Mouse (Mus musculus) limb, embryonic 10.5 days (tissue): ENCODE results near the gene Ankzf1. TPM values are rescaled to one million over a fixed set of nuclear protein-coding genes. Genes with fewer than 3 reads are reported as not detected.
"Not testable (repeated sequence)": the region's sequence is repeated elsewhere in the genome, so short reads cannot be mapped to it uniquely, and the experiment has no call there.

Source experiments
- DNase-seq: peaks from one replicate; pipeline ENCODE4 v3.0.0-alpha.2; 2017; ENCODE audit warnings: low spot score
- H3K27ac ChIP-seq: fragments of 300-500 bp; sonication (generic); 2 replicates; pipeline ENCODE4 v1.5.1; 2016; ENCODE audit warnings: mild to moderate bottlenecking
- H3K27me3 ChIP-seq: fragments of 300-500 bp; sonication (generic); 2 replicates; pipeline ENCODE4 v1.6.1; 2016; ENCODE audit warnings: low read depth, mild to moderate bottlenecking; ENCODE audit not compliant: poor library complexity, severe bottlenecking
- H3K36me3 ChIP-seq: fragments of 300-500 bp; sonication (generic); 2 replicates; pipeline ENCODE4 v1.6.1; 2016; ENCODE audit warnings: mild to moderate bottlenecking, moderate library complexity
- H3K4me1 ChIP-seq: fragments of 300-500 bp; sonication (generic); 2 replicates; pipeline ENCODE4 v1.6.1; 2016
- H3K4me3 ChIP-seq: fragments of 300-500 bp; sonication (generic); 2 replicates; pipeline ENCODE4 v1.5.1; 2016; ENCODE audit warnings: mild to moderate bottlenecking, moderate library complexity
- H3K9me3 ChIP-seq: fragments of 300-500 bp; sonication (generic); replicated peaks from 2 replicates; pipeline ENCODE4 v1.6.1; 2016; ENCODE audit warnings: mild to moderate bottlenecking
- WGBS: fragments of 180-500 bp; shearing (Covaris S2); methylation state at CpG from one replicate; pipeline ENCODE4 v1.1.7; 2016; 5-methylcytosine and 5-hydroxymethylcytosine counted together
- polyA plus RNA-seq: library from polyadenylated mRNA; unstranded; fragments of >200 nt; fragmentation: Nextera tagmentation; extraction: Ambion mirVana; gene quantifications from 2 replicates; pipeline ENCODE4 v1.2.1, GENCODE M21; 2016

Gene Ankzf1
- polyA plus RNA-seq, 1 experiment from 2014 or later, result 24.8 TPM

GRCm38 (mm10) chr1:75221538-75221937 is 29.6 kb downstream of the Ankzf1 start:
- 78% methylated on average over 3 of the region's 3 CpGs for WGBS
- Histone ChIP-seq H3K4me3 (no peak overlapping the region), H3K9me3 (no peaks in the 10 kb centered on the region), H3K36me3 (no peaks in the 10 kb centered on the region), H3K4me1 (peaks cover 22% of the 10 kb centered on the region), H3K27me3 (peaks cover 71% of the 10 kb centered on the region), H3K27ac (no peak overlapping the region)
- no peak for DNase-seq

- Histone ChIP-seq H3K27me3 (peaks cover 57% of the 10 kb centered on the region), H3K9me3 (no peaks in the 10 kb centered on the region), H3K4me1 (peaks cover 20% of the 10 kb centered on the region), H3K27ac (no peak overlapping the region), H3K4me3 (no peak overlapping the region), H3K36me3 (no peaks in the 10 kb centered on the region)
- WGBS, result 83% methylated on average over 6 of the region's 6 CpGs
- no peak for DNase-seq
These were observed 31.0 kb downstream of the Ankzf1 start for GRCm38 (mm10) chr1:75222926-75223325.

DNA sequence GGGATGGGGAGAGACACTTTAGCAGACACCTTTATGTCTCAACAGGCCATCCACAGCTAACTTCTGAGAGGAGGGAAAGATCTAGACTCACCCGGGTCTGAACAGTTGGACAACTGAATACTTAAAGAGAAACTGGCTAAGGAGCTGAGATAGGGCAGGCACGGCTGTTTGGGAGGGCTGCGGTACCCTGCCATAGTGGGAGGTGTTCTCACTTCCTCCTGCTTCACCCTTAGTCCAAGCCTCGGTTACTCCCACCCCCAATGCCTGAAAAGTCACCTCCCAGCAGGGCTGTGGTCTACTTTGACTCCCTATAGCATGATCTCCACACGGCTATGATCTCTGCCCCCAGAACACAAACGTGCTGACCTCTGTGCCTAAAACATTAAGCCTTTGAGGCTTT is 31.6 kb downstream of the Ankzf1 start:
- Histone ChIP-seq H3K4me3 (no peak overlapping the region), H3K36me3 (no peaks in the 10 kb centered on the region), H3K27me3 (peaks cover 51% of the 10 kb centered on the region), H3K4me1 (peaks cover 14% of the 10 kb centered on the region), H3K27ac (no peak overlapping the region), H3K9me3 (no peaks in the 10 kb centered on the region)
- DNase-seq, result no peak
- 68% methylated on average over 6 of the region's 6 CpGs for WGBS

- H3K4me3 ChIP-seq, result no peak overlapping the region
- H3K36me3 ChIP-seq, result no peaks in the 10 kb centered on the region
- no peak for DNase-seq
- H3K27ac ChIP-seq, result no peak overlapping the region
- no peaks in the 10 kb centered on the region for H3K9me3 ChIP-seq
- no peaks in the 10 kb centered on the region for H3K4me1 ChIP-seq
- 87% methylated on average over 3 of the region's 3 CpGs for WGBS
- H3K27me3 ChIP-seq, result peaks cover 32% of the 10 kb centered on the region
These were observed 33.5 kb downstream of the Ankzf1 start for GRCm38 (mm10) chr1:75225473-75225872.

DNA sequence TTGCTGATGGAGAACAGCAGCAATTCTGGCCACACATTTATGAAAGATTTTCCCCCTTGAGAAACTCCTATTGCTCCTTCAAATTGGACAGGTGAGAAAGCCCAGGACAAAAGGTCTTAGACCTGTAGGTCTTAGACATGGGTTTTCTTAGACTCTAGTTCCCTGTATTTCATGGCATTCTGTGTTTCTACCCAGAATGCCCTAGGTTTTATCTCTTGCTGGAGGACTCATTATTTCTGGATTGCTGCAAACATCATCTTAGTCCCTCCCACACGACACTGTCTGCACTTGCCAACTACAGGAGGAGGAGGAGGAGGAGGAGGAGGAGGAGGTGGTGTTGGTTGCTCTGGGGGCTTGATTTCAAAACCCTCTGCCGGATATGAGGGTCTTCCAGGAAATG is 34.2 kb downstream of the Ankzf1 start:
- Histone ChIP-seq H3K27ac (no peak overlapping the region), H3K9me3 (no peaks in the 10 kb centered on the region), H3K4me3 (no peak overlapping the region), H3K4me1 (no peaks in the 10 kb centered on the region), H3K36me3 (no peaks in the 10 kb centered on the region), H3K27me3 (peaks cover 25% of the 10 kb centered on the region)
- 66% methylated on average over 2 of the region's 2 CpGs for WGBS
- no peak for DNase-seq

DNA sequence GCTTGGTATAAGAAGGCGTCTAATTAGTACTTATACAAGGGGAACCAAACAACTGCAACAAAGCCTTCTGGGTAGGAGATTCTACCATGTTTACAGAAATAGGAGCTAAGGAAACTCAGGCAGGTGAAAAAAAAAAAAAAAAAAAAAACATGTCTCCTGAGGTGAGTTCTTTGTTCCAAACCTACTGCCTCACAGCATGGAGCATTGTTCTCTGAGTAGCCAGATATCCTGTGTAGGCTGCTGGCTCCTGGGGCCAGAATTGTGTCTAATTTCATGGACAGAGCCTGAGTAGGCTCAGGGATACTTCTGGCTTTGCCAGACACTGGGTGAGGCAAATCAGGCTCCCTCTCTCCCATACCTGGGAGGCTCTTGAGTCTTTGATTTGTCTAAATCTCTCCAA is 35.7 kb downstream of the Ankzf1 start:
- H3K4me1 ChIP-seq, result no peaks in the 10 kb centered on the region
- DNase-seq, result no peak
- no peaks in the 10 kb centered on the region for H3K9me3 ChIP-seq
- H3K36me3 ChIP-seq, result no peaks in the 10 kb centered on the region
- WGBS, result 80% methylated on average over 1 of the region's 1 CpGs
- no peak overlapping the region for H3K27ac ChIP-seq
- peaks cover 10% of the 10 kb centered on the region; the same call in 1 of the 2 replicates for H3K27me3 ChIP-seq
- H3K4me3 ChIP-seq, result no peak overlapping the region

- WGBS, result 77% methylated on average over 4 of the region's 4 CpGs
- no peaks in the 10 kb centered on the region for H3K27me3 ChIP-seq
- H3K9me3 ChIP-seq, result no peaks in the 10 kb centered on the region
- H3K4me1 ChIP-seq, result no peaks in the 10 kb centered on the region
- H3K27ac ChIP-seq, result no peak overlapping the region
- DNase-seq, result no peak
- no peaks in the 10 kb centered on the region for H3K36me3 ChIP-seq
- no peak overlapping the region for H3K4me3 ChIP-seq
These were observed 37.2 kb downstream of the Ankzf1 start for GRCm38 (mm10) chr1:75229158-75229557.

DNA sequence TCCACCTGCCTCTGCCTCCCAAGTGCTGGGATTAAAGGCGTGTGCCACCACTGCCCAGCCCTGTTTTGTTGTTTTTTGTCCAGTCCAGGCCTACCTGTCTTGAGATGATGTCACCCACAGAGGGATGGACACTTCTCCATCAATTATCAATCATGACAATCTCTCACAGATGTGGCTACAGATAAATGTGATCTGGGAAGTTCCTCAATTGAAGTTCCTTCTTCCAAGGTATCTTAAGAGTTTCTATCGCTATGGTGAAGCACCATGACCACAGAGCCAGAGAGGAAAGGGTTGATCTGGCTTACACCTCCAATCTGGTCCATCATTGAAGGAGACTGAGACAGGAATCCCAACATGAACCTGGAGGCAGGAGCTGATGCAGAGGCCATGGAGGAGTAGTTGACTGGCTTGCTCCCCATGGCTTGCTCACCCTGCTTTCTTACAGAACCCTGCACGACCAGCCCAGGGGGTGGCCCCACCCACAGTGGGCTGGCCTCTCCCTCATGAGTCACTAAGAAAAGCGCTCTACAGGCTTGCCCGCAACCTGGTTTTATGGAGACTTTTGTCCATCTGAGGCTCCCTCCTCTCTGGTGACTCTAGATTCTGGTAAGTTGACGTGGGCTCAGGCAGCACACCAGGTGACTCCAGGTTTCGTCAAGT is 38.5 kb downstream of the Ankzf1 start:
- Histone ChIP-seq H3K9me3 (no peaks in the 10 kb centered on the region), H3K4me1 (peaks cover 6% of the 10 kb centered on the region; the same call in 1 of the 2 replicates), H3K27ac (no peak overlapping the region), H3K4me3 (no peak overlapping the region), H3K36me3 (no peaks in the 10 kb centered on the region), H3K27me3 (no peaks in the 10 kb centered on the region)
- no peak for DNase-seq
- WGBS, result 76% methylated on average over 7 of the region's 7 CpGs

- Histone ChIP-seq H3K36me3 (no peaks in the 10 kb centered on the region), H3K27ac (no peak overlapping the region), H3K4me3 (no peak overlapping the region), H3K27me3 (no peaks in the 10 kb centered on the region), H3K9me3 (no peaks in the 10 kb centered on the region), H3K4me1 (peaks cover 13% of the 10 kb centered on the region)
- WGBS, result 82% methylated on average over 4 of the region's 4 CpGs
- no peak for DNase-seq
These were observed 39.3 kb downstream of the Ankzf1 start for GRCm38 (mm10) chr1:75231224-75231623.

DNA sequence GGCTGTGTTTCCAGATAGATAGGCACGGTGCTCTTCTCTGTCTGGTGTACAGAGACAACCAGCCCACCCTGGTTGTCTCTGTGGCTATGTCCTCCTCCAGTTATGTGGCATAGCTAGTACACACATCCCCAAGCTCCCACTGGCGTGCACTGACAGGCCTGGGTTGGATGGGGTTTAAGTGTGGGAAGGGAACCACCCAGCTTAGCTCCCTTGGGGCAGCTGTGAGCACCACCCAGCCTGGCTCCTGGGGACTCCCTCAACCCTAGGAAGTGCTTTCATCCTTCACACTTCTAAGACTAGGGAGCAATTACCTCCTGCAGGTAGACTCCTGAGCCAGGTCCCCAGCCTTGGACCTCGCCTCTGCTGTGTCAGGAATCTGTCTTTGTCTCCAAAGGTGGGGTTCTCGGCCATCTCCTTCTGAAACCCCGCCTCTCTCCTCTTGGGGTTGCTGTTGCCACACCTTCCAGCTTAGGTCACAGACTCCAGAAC is 39.8 kb downstream of the Ankzf1 start, which contains the start of gene A630095N17Rik:
A630095N17Rik (minus strand) TSS at position 439 of the 489 bp plus-strand sequence.
- 72% methylated on average over 5 of the region's 5 CpGs for WGBS
- no peak for DNase-seq
- H3K36me3 ChIP-seq, result no peaks in the 10 kb centered on the region
- peaks cover 18% of the 10 kb centered on the region for H3K4me1 ChIP-seq
- no peak within 1 kb of the TSS for H3K27ac ChIP-seq
- H3K27me3 ChIP-seq, result no peaks in the 10 kb centered on the region
- no peaks in the 10 kb centered on the region for H3K9me3 ChIP-seq
- no peak within 1 kb of the TSS for H3K4me3 ChIP-seq

DNA sequence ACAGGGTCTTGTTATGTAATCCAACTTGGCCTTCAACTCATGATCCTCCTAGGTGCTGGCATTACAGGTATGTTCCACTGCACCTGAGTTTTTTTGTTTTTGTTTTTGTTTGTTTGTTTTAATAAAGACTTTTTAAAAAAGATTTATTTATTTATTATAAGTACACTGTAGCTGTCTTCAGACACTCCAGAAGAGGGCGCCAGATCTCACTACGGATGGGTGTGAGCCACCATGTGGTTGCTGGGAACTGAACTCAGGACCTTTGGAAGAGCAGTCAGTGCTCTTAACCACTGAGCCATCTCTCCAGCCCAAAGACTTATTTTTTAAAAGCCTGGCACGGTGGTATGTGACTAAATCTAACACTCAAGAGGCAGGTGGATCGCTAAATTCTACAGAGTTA is 40.5 kb downstream of the Ankzf1 start:
- not testable (repeated sequence) for H3K27ac ChIP-seq, H3K27me3 ChIP-seq, H3K36me3 ChIP-seq, DNase-seq, H3K9me3 ChIP-seq, H3K4me3 ChIP-seq
- WGBS, result 62% methylated on average over 4 of the region's 4 CpGs
- peaks cover 25% of the 10 kb centered on the region for H3K4me1 ChIP-seq

- Histone ChIP-seq H3K4me3 (no peak overlapping the region), H3K9me3 (no peaks in the 10 kb centered on the region), H3K27me3 (no peaks in the 10 kb centered on the region), H3K36me3 (no peaks in the 10 kb centered on the region), H3K27ac (no peak overlapping the region), H3K4me1 (peaks cover 26% of the 10 kb centered on the region)
- 5% methylated on average over 8 of the region's 8 CpGs for WGBS
- peak; percentile 48 for DNase-seq
These were observed 42.7 kb downstream of the Ankzf1 start for GRCm38 (mm10) chr1:75234606-75235005.

DNA sequence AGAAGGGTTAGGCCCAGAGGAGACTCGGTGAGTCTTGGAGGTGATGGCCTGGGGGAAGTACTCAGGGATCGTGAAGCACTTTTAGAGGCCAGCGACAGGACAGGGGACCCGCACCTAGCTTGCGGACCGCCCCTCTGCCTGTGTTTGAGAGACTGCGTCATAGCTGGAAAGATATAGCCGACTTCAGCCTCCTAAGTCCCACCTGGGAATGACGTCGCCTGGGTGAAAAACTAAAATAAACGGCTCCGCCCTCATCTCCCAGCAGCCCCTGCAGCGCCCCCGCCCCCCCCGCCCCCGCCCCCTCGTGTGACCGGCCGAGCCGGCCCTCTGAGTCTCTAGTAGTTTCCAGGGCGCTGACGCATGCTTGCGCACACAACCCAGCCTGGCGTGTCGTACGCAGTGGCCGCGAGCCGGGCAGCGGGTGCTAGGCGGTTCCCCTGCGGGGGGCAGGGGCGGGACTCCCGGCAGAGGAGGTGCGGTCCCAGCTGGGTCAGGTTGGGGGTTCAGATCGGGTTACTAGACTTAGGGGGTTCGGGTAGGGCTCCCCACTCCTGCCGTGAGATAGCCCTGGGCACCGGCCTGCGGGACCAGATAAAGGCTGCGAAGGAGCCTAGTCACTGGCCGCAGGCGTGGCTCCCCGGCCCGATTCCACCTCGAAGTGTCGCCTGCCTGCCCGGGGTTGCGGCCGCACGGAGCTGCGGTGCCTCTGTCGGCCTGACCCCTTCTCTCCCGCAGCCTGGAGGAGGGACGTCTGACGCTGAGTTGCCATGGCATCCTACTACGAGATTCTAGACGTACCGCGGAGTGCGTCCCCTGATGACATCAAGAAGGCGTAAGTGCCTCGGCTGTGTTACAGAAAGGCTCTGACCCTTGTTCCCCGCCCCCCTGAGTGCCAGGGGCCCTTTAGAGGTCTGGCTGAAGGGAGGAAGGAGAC is 44.4 kb downstream of the Ankzf1 start, which contains the start of gene Dnajb2:
Dnajb2 (plus strand) TSS at position 290 of the 934 bp plus-strand sequence.
- peak within 1 kb of the TSS; percentile 90 for H3K27ac ChIP-seq
- peak within 1 kb of the TSS; percentile 86 for H3K4me3 ChIP-seq
- peaks cover 26% of the 10 kb centered on the region for H3K4me1 ChIP-seq
- no peaks in the 10 kb centered on the region for H3K27me3 ChIP-seq
- no peaks in the 10 kb centered on the region for H3K9me3 ChIP-seq
- DNase-seq, result peak; percentile 85
- H3K36me3 ChIP-seq, result peaks cover 8% of the 10 kb centered on the region
- under 1% methylated on average over 64 of the region's 64 CpGs for WGBS
